In the genomic region with DNA sequence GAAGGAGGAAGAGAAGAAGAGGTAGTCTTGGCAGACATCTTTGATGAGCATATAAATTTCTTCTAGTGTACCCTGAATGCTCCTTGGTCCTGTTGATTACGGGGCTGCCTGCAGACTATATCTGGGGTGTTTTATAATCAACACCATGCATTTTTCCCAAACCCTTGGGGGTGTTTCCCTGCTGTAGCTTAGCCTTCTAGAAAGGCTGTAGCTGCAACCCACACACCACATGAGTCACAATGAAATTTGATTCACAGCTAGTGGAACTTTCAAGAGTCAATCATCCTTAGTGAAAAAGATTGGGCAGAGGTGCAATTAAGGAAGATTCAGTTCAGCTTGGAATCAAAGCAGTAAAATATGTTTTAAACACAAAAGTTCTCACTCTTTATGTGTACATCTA, we compare ENCODE assay signal across 25 mouse cellular contexts. TPM values are rescaled to one million over a fixed set of nuclear protein-coding genes. Genes with fewer than 3 reads are reported as not detected.
A peak's percentile ranks its signal among the peaks of the same experiment; 100 is the strongest.
DNase-seq lines count a peak whose midpoint lies in the region; ATAC-seq and TF ChIP-seq lines count a peak whose summit lies in the region.
"Had no signal": no experiment of that assay in that cellular context is flagged by ENCODE, and none has a peak within 500 bp of the region (broad histone marks: within the 10 kb centered on the region; RNA-seq: fewer than 3 reads in every experiment).

No protein-coding gene starts in this region.

- intact Hi-C loops in left cerebral cortex, adult 2 months (cut with DNase I): no loop called here

- peak; percentile 97 for ATAC-seq in frontal cortex, adult (ENCODE audit: low TSS enrichment)
- ATAC-seq in hindbrain, embryonic 12.5 days (ENCODE audit: low FRiP score): no peak
- ATAC-seq in midbrain, postnatal 0 days (ENCODE audit: low FRiP score): no peak
- ATAC-seq: inflammation-experienced regulatory T-cells, adult 6 months had no signal

- no peak overlapping the region for H3K27ac ChIP-seq in left cerebral cortex, adult 2 months
- H3K27ac ChIP-seq in hindbrain, embryonic 12.5 days: no peak overlapping the region
- H3K27ac ChIP-seq in midbrain, postnatal 0 days (ENCODE audit: low read depth, low read length): no peak overlapping the region
- H3K27ac ChIP-seq: embryonic facial prominence, embryonic 12.5 days; hindbrain, embryonic 14.5 days; layer of hippocampus, adult 2 months; liver, embryonic 13.5 days; midbrain, embryonic 12.5 days had no signal

- no peak overlapping the region for H3K4me2 ChIP-seq in hindbrain, embryonic 12.5 days (replicated peaks)
- H3K4me2 ChIP-seq in midbrain, postnatal 0 days (ENCODE audit: low read depth, low read length, poor library complexity, severe bottlenecking): no peak overlapping the region
- H3K4me2 ChIP-seq: embryonic facial prominence, embryonic 12.5 days; hindbrain, embryonic 14.5 days; liver, embryonic 13.5 days; lung, embryonic 14.5 days; midbrain, embryonic 12.5 days had no signal

- H3K27me3 ChIP-seq in hindbrain, embryonic 12.5 days: no peaks in the 10 kb centered on the region
- H3K27me3 ChIP-seq in midbrain, postnatal 0 days (ENCODE audit: insufficient read depth, low read length): no peaks in the 10 kb centered on the region
- H3K27me3 ChIP-seq: embryonic facial prominence, embryonic 12.5 days; liver, embryonic 13.5 days; midbrain, embryonic 12.5 days had no signal

- no peak for DNase-seq in frontal cortex, postnatal 14 days (ENCODE audit: low spot score in 2 of 2)
- peak; percentile 16 for DNase-seq in layer of hippocampus, adult 9-11 months
- DNase-seq in layer of hippocampus, adult 9-10 months (ENCODE audit: low spot score): no peak
- peak; percentile 19 to 25 for DNase-seq in left cerebral cortex, adult 2 months (ENCODE audit: extremely low spot score in 1 of 2, low spot score in 2 of 2)
- DNase-seq in right cerebral cortex, postnatal 25 days: peak; percentile 6
- DNase-seq in midbrain, postnatal 0 days (ENCODE audit: low spot score): no peak
- DNase-seq: adrenal gland, postnatal 10 days; cerebellum, adult 2 months; cerebellum, postnatal 25 days; gastrocnemius, postnatal 25 days; kidney, adult 8-10 months; kidney, postnatal 10 days; liver, embryonic 13.5 days; lung, embryonic 14.5 days; thymus, adult 2 months had no signal

- H3K9me3 ChIP-seq in hindbrain, embryonic 12.5 days (replicated peaks): no peaks in the 10 kb centered on the region
- H3K9me3 ChIP-seq in midbrain, postnatal 0 days (ENCODE audit: low read length): no peaks in the 10 kb centered on the region
- H3K9me3 ChIP-seq: embryonic facial prominence, embryonic 12.5 days; liver, embryonic 13.5 days; midbrain, embryonic 12.5 days had no signal

- no peak for TF ChIP-seq CTCF in left cerebral cortex, adult 2 months (IDR thresholded peaks at IDR 0.05)
- TF ChIP-seq CTCF in midbrain, postnatal 0 days (IDR thresholded peaks at IDR 0.05): no peak

- 100% methylated on average over 1 of the region's 1 CpGs for WGBS in hindbrain, embryonic 12.5 days
- whole genome bisulfite sequencing in midbrain, postnatal 0 days: 84% methylated on average over 1 of the region's 1 CpGs

- no peaks in the 10 kb centered on the region for H3K4me1 ChIP-seq in hindbrain, embryonic 12.5 days
- no peaks in the 10 kb centered on the region for H3K4me1 ChIP-seq in midbrain, postnatal 0 days (ENCODE audit: insufficient read depth, low read length)
- H3K4me1 ChIP-seq: embryonic facial prominence, embryonic 12.5 days; liver, embryonic 13.5 days; midbrain, embryonic 12.5 days had no signal

- H3K36me3 ChIP-seq in hindbrain, embryonic 12.5 days: no peaks in the 10 kb centered on the region
- H3K36me3 ChIP-seq in midbrain, postnatal 0 days (ENCODE audit: insufficient read depth, low read length): no peaks in the 10 kb centered on the region
- H3K36me3 ChIP-seq: embryonic facial prominence, embryonic 12.5 days; liver, embryonic 13.5 days; midbrain, embryonic 12.5 days had no signal

- H3K9ac ChIP-seq in hindbrain, embryonic 12.5 days: no peak overlapping the region
- no peak overlapping the region for H3K9ac ChIP-seq in midbrain, postnatal 0 days (replicated peaks; ENCODE audit: low read length, poor library complexity, severe bottlenecking)
- H3K9ac ChIP-seq: embryonic facial prominence, embryonic 12.5 days; hindbrain, embryonic 14.5 days; liver, embryonic 13.5 days; lung, embryonic 14.5 days; midbrain, embryonic 12.5 days had no signal

- H3K4me3 ChIP-seq in left cerebral cortex, adult 2 months: no peak overlapping the region
- no peak overlapping the region for H3K4me3 ChIP-seq in hindbrain, embryonic 12.5 days
- H3K4me3 ChIP-seq in midbrain, postnatal 0 days (ENCODE audit: low read depth, low read length): no peak overlapping the region
- H3K4me3 ChIP-seq: embryonic facial prominence, embryonic 12.5 days; layer of hippocampus, adult 2 months; liver, embryonic 13.5 days; midbrain, embryonic 12.5 days had no signal

RNA-seq across cellular contexts. Expression of a gene that starts 15.4 kb away (rescaled TPM):
- total RNA-seq in left cerebral cortex, adult 2 months (2021): 10 to 100 TPM; 80.0 to 83.2 TPM
- 2.4 and 3.1 TPM in 2 replicates for polyA plus RNA-seq in hindbrain, embryonic 12.5 days (2016; fragmentation: Nextera tagmentation; extraction: Ambion mirVana)
- 26.3 and 28.6 TPM in 2 replicates for total RNA-seq in midbrain, postnatal 0 days (2014; rRNA removed)
- 19.7 and 22.0 TPM in 2 replicates for polyA plus RNA-seq in midbrain, postnatal 0 days (2015; fragmentation: Nextera tagmentation; extraction: Ambion mirVana)
- total RNA-seq: megakaryocyte, adult 5-6 weeks; monocyte, adult 5-6 weeks; neutrophil, adult 5-6 weeks had no signal
- polyA plus RNA-seq: inflammation-experienced regulatory T-cells, adult 6 months had no signal

Comparison
In these comparisons a context has a peak if more than half of its experiments do, and no peak if none do; other contexts are left out.
1. DNase-seq: peak in layer of hippocampus, adult 9-11 months (single experiment), left cerebral cortex, adult 2 months (2 of 2) and right cerebral cortex, postnatal 25 days (single experiment); none in frontal cortex, postnatal 14 days (0 of 2), layer of hippocampus, adult 9-10 months (single experiment) and midbrain, postnatal 0 days (single experiment).